Mouse (Mus musculus): ENCODE results near the gene Rasal1. TPM values are rescaled to one million over a fixed set of nuclear protein-coding genes. Genes with fewer than 3 reads are reported as not detected.

The Rasal1 gene
- total and polyA plus RNA-seq, 3 experiments, result 0.69 to 4.5 TPM; not detected in 1

DNA sequence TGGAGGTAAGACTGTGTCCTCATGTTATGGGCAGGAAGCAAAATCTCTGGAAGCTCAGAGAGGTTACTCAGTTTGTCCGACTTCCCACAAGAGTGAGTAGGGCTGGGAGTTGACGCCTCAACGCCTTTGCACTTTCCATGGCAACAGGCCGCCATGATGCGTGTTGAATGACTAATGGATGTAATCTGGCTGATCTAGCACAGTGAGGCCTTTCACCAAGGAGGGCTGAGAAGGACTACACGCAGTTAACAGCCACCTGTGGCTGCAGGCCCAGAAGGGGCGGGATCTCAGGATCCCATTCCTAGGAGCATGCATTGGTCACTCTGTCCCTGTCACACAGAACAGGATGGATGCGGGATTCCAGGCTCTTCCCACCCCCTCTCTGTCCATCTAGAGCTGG, 64.1 kb downstream of the Rasal1 start:
- Histone ChIP-seq H3K36me3 (ENCODE audit: control insufficient read depth in 1 of 2, insufficient read depth in 2 of 2, low read length in 2 of 2) (no peaks in the 10 kb centered on the region), H3K9me3 (replicated peaks; ENCODE audit: insufficient read depth, low read length) (no peaks in the 10 kb centered on the region), H3K9ac (ENCODE audit: control insufficient read depth, low read depth, low read length, poor library complexity, severe bottlenecking) (no peak overlapping the region), H3K79me2 (ENCODE audit: control insufficient read depth, insufficient read depth, low read length, poor library complexity) (no peaks in the 10 kb centered on the region), H3K27ac (ENCODE audit: control insufficient read depth, low read depth, low read length) (no peak overlapping the region), H3K4me3 (ENCODE audit: control insufficient read depth in 1 of 2, insufficient read depth in 1 of 2, low read depth in 2 of 2, low read length in 2 of 2) (no peak overlapping the region), H3K4me1 (ENCODE audit: control insufficient read depth in 1 of 2, insufficient read depth in 2 of 2, low read length in 2 of 2) (no peaks in the 10 kb centered on the region), H3K27me3 (ENCODE audit: control insufficient read depth in 1 of 2, insufficient read depth in 2 of 2, low read length in 2 of 2) (no peaks in the 10 kb centered on the region)
- TF ChIP-seq POLR2A (IDR thresholded peaks at IDR 0.05; ENCODE audit: control insufficient read depth in 1 of 2, insufficient read depth in 1 of 2, low read depth in 1 of 2, low read length in 2 of 2, poor library complexity in 1 of 2), result no peak
- no peak for TF ChIP-seq POLR2AphosphoS2 (IDR thresholded peaks at IDR 0.05; ENCODE audit: low read length)
- TF ChIP-seq HCFC1 (IDR thresholded peaks at IDR 0.05; ENCODE audit: low read depth, low read length), result no peak
- TF ChIP-seq ZKSCAN1 (IDR thresholded peaks at IDR 0.05; ENCODE audit: low read depth, low read length), result no peak
- no peak for TF ChIP-seq MYB (IDR thresholded peaks at IDR 0.05; ENCODE audit: low read depth, low read length)
- TF ChIP-seq TBP (IDR thresholded peaks at IDR 0.05; ENCODE audit: low read depth, low read length), result no peak
- no peak for TF ChIP-seq POLR2AphosphoS5 (IDR thresholded peaks at IDR 0.05; ENCODE audit: borderline replicate concordance, low read depth, low read length)
- DNase-seq (ENCODE audit: low read depth, low spot score), result no peak

DNA sequence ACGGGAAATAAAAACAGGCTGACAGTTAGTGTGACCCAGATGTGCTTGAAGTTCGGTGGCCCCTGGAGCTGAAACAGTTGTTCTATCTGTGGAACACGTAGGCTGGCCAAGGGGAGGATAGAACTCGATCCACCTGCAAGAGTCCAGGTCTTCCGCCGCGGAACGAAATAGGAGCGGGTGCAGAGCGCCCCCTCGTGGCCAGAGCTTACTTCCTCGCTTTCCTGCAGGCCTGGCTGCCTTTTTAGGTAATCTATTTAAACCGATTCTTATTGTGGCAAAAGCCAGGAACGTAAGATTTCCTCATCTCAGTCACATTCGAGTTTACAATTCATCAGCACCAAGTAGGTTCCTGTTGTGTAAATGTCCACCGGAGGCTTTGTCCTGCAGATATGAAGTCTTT, 65.7 kb downstream of the Rasal1 start:
- Histone ChIP-seq H3K4me1 (ENCODE audit: control insufficient read depth in 1 of 2, insufficient read depth in 2 of 2, low read length in 2 of 2) (no peaks in the 10 kb centered on the region), H3K36me3 (ENCODE audit: control insufficient read depth in 1 of 2, insufficient read depth in 2 of 2, low read length in 2 of 2) (no peaks in the 10 kb centered on the region), H3K27ac (ENCODE audit: control insufficient read depth, low read depth, low read length) (no peak overlapping the region), H3K9me3 (replicated peaks; ENCODE audit: insufficient read depth, low read length) (no peaks in the 10 kb centered on the region), H3K4me3 (ENCODE audit: control insufficient read depth in 1 of 2, insufficient read depth in 1 of 2, low read depth in 2 of 2, low read length in 2 of 2) (no peak overlapping the region), H3K9ac (ENCODE audit: control insufficient read depth, low read depth, low read length, poor library complexity, severe bottlenecking) (no peak overlapping the region), H3K79me2 (ENCODE audit: control insufficient read depth, insufficient read depth, low read length, poor library complexity) (no peaks in the 10 kb centered on the region), H3K27me3 (ENCODE audit: control insufficient read depth in 1 of 2, insufficient read depth in 2 of 2, low read length in 2 of 2) (no peaks in the 10 kb centered on the region)
- peak; percentile 59 for DNase-seq (ENCODE audit: low read depth, low spot score)
- TF ChIP-seq CHD2 (IDR thresholded peaks at IDR 0.05; ENCODE audit: low read length) (no peak), POLR2AphosphoS5 (IDR thresholded peaks at IDR 0.05; ENCODE audit: borderline replicate concordance, low read depth, low read length) (no peak), RCOR1 (IDR thresholded peaks at IDR 0.05; ENCODE audit: low read depth, low read length) (no peak), RAD21 (IDR thresholded peaks at IDR 0.05; ENCODE audit: low read depth, low read length) (peak; percentile 72), SMC3 (IDR thresholded peaks at IDR 0.05; ENCODE audit: low read depth, low read length) (peak; percentile 61), CTCF (IDR thresholded peaks at IDR 0.05 in 2 of 3, conservative IDR thresholded peaks at IDR 0.05 in 1 of 3; ENCODE audit: control insufficient read depth in 1 of 3, insufficient read depth in 1 of 3, low read depth in 2 of 3, low read length in 3 of 3, poor library complexity in 1 of 3, severe bottlenecking in 1 of 3) (peak; percentile 81 to 94 (median 81)), ZC3H11A (IDR thresholded peaks at IDR 0.05; ENCODE audit: low read depth, low read length) (peak; percentile 27; the same call in 1 of the 2 replicates)

DNA sequence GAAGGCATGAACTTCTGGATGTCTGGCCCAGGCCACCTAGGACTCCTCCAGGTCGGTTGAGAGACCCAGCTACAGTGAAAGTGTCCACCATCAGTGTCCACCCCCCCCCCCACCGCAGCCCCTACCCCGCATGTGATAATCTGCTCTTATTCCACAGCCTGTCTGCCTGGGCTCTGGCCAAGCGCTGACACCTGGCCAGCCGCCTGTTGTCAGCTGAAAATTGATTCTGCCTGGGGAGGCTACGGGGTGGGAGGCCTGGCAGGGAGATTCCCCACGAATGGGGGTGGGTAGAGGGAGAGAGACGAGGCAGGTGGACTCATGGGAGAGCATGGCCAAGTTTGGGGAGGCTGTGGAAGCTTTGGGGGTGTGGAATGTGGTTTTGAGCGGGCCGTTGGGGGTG, 68.5 kb downstream of the Rasal1 start:
- no peak for TF ChIP-seq ZKSCAN1 (IDR thresholded peaks at IDR 0.05; ENCODE audit: low read depth, low read length)
- TF ChIP-seq BHLHE40 (IDR thresholded peaks at IDR 0.05; ENCODE audit: borderline replicate concordance, low read depth, low read length), result no peak
- TF ChIP-seq ZMIZ1 (IDR thresholded peaks at IDR 0.05; ENCODE audit: low read depth, low read length), result no peak
- TF ChIP-seq USF2 (IDR thresholded peaks at IDR 0.05; ENCODE audit: borderline replicate concordance in 1 of 2, insufficient read depth in 1 of 2, low read depth in 1 of 2, low read length in 2 of 2), result no peak
- no peak for TF ChIP-seq TCF12 (IDR thresholded peaks at IDR 0.05; ENCODE audit: low read depth, low read length)
- no peak for TF ChIP-seq ETS1 (IDR thresholded peaks at IDR 0.05; ENCODE audit: low read depth, low read length)
- TF ChIP-seq KAT2A (conservative IDR thresholded peaks at IDR 0.05; ENCODE audit: low read depth, low read length), result no peak
- Histone ChIP-seq H3K27me3 (ENCODE audit: control insufficient read depth in 1 of 2, insufficient read depth in 2 of 2, low read length in 2 of 2) (no peaks in the 10 kb centered on the region), H3K4me3 (ENCODE audit: control insufficient read depth in 1 of 2, insufficient read depth in 1 of 2, low read depth in 2 of 2, low read length in 2 of 2) (no peak overlapping the region), H3K79me2 (ENCODE audit: control insufficient read depth, insufficient read depth, low read length, poor library complexity) (no peaks in the 10 kb centered on the region), H3K4me1 (ENCODE audit: control insufficient read depth in 1 of 2, insufficient read depth in 2 of 2, low read length in 2 of 2) (no peaks in the 10 kb centered on the region), H3K9me3 (replicated peaks; ENCODE audit: insufficient read depth, low read length) (no peaks in the 10 kb centered on the region), H3K36me3 (ENCODE audit: control insufficient read depth in 1 of 2, insufficient read depth in 2 of 2, low read length in 2 of 2) (no peaks in the 10 kb centered on the region), H3K9ac (ENCODE audit: control insufficient read depth, low read depth, low read length, poor library complexity, severe bottlenecking) (no peak overlapping the region), H3K27ac (ENCODE audit: control insufficient read depth, low read depth, low read length) (no peak overlapping the region)
- DNase-seq (ENCODE audit: low read depth, low spot score), result no peak

Data from MEL (cell line).